9 mouse cellular contexts compared by ENCODE assay signal in the genomic region with DNA sequence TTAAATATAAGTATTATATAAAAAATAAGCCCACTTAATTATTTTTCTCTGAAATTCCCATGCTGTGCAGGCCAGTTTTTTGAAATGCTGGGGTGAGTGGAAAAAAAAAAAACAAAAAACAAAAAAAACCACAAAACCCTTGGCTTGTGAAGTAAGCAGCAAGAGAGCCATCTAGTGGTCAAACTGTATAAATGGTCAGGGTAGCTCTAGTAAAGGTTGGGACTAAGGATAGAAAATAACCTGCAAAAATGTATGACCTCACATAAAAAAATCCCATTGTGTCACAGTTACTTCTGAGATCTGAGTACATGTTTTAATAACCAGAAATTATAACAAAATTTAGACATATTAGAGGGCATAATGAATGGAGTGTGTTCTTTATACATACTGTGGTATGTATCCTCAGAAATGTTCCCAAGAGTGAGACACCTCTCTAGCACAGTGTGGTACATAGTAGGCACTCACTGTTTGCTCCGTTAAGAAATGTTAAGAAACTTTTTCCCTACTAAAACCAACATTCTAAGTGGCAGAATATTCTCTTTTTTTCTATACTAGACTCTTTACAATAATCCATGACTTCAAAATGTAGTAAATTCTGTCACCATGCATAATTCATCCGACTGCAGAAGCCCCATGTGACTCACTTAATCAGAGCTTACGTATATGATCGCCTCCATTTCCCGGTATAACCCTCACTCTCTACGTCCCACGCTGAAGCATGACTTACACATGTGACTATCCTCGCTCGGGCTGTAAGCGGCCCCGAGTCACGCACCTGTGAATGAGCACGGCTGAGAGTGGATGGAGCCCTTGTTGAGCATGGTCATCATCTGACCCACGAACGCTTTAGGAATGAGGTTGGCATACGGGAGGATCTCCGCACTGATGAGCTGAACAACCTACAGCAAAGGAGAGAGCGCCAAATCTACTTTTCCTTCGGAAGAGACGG.
A peak's percentile ranks its signal among the peaks of the same experiment; 100 is the strongest.
DNase-seq lines count a peak whose midpoint lies in the region; ATAC-seq and TF ChIP-seq lines count a peak whose summit lies in the region.
"Had no signal": no experiment of that assay in that cellular context is flagged by ENCODE, and none has a peak within 500 bp of the region (broad histone marks: within the 10 kb centered on the region; RNA-seq: fewer than 3 reads in every experiment).

No protein-coding gene starts in this region.

- no peak for DNase-seq in kidney, postnatal 4 days
- DNase-seq in Patski (ENCODE audit: low read depth, low spot score), result no peak
- peak; percentile 66 for DNase-seq in forelimb bud, embryonic 11.5 days (ENCODE audit: low read depth, low spot score)
- peak; percentile 89 for DNase-seq in midbrain, embryonic 14.5 days
- no peak for DNase-seq in cerebellum, adult 8-10 months
- no peak for DNase-seq in layer of hippocampus, adult 9-10 months (ENCODE audit: low spot score)
- DNase-seq in heart, embryonic 10.5 days (ENCODE audit: low spot score), result no peak

- in situ Hi-C loops in Patski (cut with MboI; ENCODE audit: low pct_unique_long_range_greater_than_20kb), result loop anchor here (5.0 kb wide), 1 partner anchor 82 kb away; no protein-coding TSS in a partner anchor

- no peak overlapping the region for H3K4me2 ChIP-seq in kidney, embryonic 16.5 days (replicated peaks; ENCODE audit: low read depth, low read length)
- no peak overlapping the region for H3K4me2 ChIP-seq in midbrain, embryonic 14.5 days (ENCODE audit: low read length)
- H3K4me2 ChIP-seq: liver, embryonic 15.5 days had no signal

- no peaks in the 10 kb centered on the region for H3K9me3 ChIP-seq in kidney, embryonic 16.5 days (ENCODE audit: low read length)
- no peaks in the 10 kb centered on the region for H3K9me3 ChIP-seq in midbrain, embryonic 14.5 days (ENCODE audit: control insufficient read depth, low read length)
- H3K9me3 ChIP-seq in heart, embryonic 10.5 days, result no peaks in the 10 kb centered on the region
- H3K9me3 ChIP-seq: liver, embryonic 15.5 days had no signal

- H3K9ac ChIP-seq in kidney, embryonic 16.5 days (replicated peaks; ENCODE audit: low read length), result no peak overlapping the region
- no peak overlapping the region for H3K9ac ChIP-seq in midbrain, embryonic 14.5 days (replicated peaks; ENCODE audit: low read length)
- H3K9ac ChIP-seq: liver, embryonic 15.5 days had no signal

- POLR2A ChIA-PET in Patski (lab: Charles Lee), result no interaction called here

- CTCF ChIA-PET in Patski (lab: Charles Lee), result interaction anchor here (0.7 to 10.8 kb wide), 8 partner anchors 10 to 452 kb away, joined by 3 to 121 read pairs (median 3); no protein-coding TSS in a partner anchor

- H3K4me3 ChIP-seq in kidney, embryonic 16.5 days (ENCODE audit: low read length), result no peak overlapping the region
- H3K4me3 ChIP-seq in midbrain, embryonic 14.5 days (replicated peaks; ENCODE audit: low read depth, low read length), result no peak overlapping the region
- H3K4me3 ChIP-seq in heart, embryonic 10.5 days, result no peak overlapping the region
- H3K4me3 ChIP-seq: liver, embryonic 15.5 days had no signal

- H3K36me3 ChIP-seq in kidney, embryonic 16.5 days (ENCODE audit: insufficient read depth, low read length), result peaks cover 49% of the 10 kb centered on the region
- peaks cover 61% of the 10 kb centered on the region for H3K36me3 ChIP-seq in midbrain, embryonic 14.5 days (ENCODE audit: control insufficient read depth, insufficient read depth, low read length)
- H3K36me3 ChIP-seq in heart, embryonic 10.5 days, result peaks cover 65% of the 10 kb centered on the region

- no peaks in the 10 kb centered on the region for H3K4me1 ChIP-seq in kidney, embryonic 16.5 days (ENCODE audit: insufficient read depth, low read length)
- H3K4me1 ChIP-seq in midbrain, embryonic 14.5 days (ENCODE audit: control insufficient read depth, insufficient read depth, low read length), result no peaks in the 10 kb centered on the region
- H3K4me1 ChIP-seq in heart, embryonic 10.5 days, result no peaks in the 10 kb centered on the region
- H3K4me1 ChIP-seq: liver, embryonic 15.5 days had no signal

- 87% methylated on average over 20 of the region's 20 CpGs for WGBS in kidney, embryonic 16.5 days
- WGBS in midbrain, embryonic 14.5 days, result 88% methylated on average over 20 of the region's 20 CpGs
- 89% methylated on average over 20 of the region's 20 CpGs for WGBS in heart, embryonic 10.5 days

- ATAC-seq in kidney, embryonic 16.5 days (ENCODE audit: low FRiP score, low TSS enrichment), result peak; percentile 57; the same call in 1 of the 2 replicates
- no peak for ATAC-seq in Patski
- no peak for ATAC-seq in midbrain, embryonic 14.5 days (ENCODE audit: low FRiP score, low TSS enrichment)

- H3K27ac ChIP-seq in kidney, embryonic 16.5 days (ENCODE audit: low read length), result no peak overlapping the region
- no peak overlapping the region for H3K27ac ChIP-seq in midbrain, embryonic 14.5 days (replicated peaks; ENCODE audit: low read depth, low read length)
- H3K27ac ChIP-seq in heart, embryonic 10.5 days, result no peak overlapping the region
- H3K27ac ChIP-seq: liver, embryonic 15.5 days had no signal

- peak; percentile 74 for TF ChIP-seq CTCF in Patski (IDR thresholded peaks at IDR 0.05)

- no peaks in the 10 kb centered on the region for H3K27me3 ChIP-seq in kidney, embryonic 16.5 days (ENCODE audit: insufficient read depth, low read length)
- H3K27me3 ChIP-seq in Patski, result no peaks in the 10 kb centered on the region
- no peaks in the 10 kb centered on the region for H3K27me3 ChIP-seq in midbrain, embryonic 14.5 days (ENCODE audit: control insufficient read depth, insufficient read depth, low read length)
- H3K27me3 ChIP-seq in heart, embryonic 10.5 days (ENCODE audit: insufficient read depth, poor library complexity, severe bottlenecking), result no peaks in the 10 kb centered on the region
- H3K27me3 ChIP-seq: liver, embryonic 15.5 days had no signal

Comparison
In these comparisons a context has a peak if more than half of its experiments do, and no peak if none do; other contexts are left out.
1. DNase-seq: peak in forelimb bud, embryonic 11.5 days (single experiment) and midbrain, embryonic 14.5 days (single experiment); none in kidney, postnatal 4 days (0 of 2), Patski (single experiment), cerebellum, adult 8-10 months (single experiment), layer of hippocampus, adult 9-10 months (single experiment) and heart, embryonic 10.5 days (single experiment).